Mouse (Mus musculus): ENCODE data around the gene Mcpt4. TPM values are rescaled to one million over a fixed set of nuclear protein-coding genes. Genes with fewer than 3 reads are reported as not detected.

The Mcpt4 gene
- total RNA-seq, 2 experiments from 2014 or later: 3.1 to 4.8 TPM

Small RNA genes within 50 kb of the gene (microRNA-seq; reads per million reads assigned to microRNA genes)
- not detected for gene Mir6949

Other genes starting within 250 kb of the Mcpt4 start
- 1 to 10 TPM; 8.2 TPM for gene Nfatc4, start 239.2 kb downstream of the Mcpt4 start, total RNA-seq (2021)
- 10 to 100 TPM; 39.1 to 40.9 TPM for gene Nynrin, start 208.3 kb downstream of the Mcpt4 start, total RNA-seq (2021)
- under 1 TPM; 0.44 to 0.74 TPM for gene Cbln3, start 177.9 kb downstream of the Mcpt4 start, total RNA-seq (2021)
- 10 to 100 TPM; 12.5 to 13.4 TPM for gene Khnyn, start 177.4 kb downstream of the Mcpt4 start, total RNA-seq (2021)
- gene Sdr39u1, start 162.0 kb downstream of the Mcpt4 start, total RNA-seq (2021): 10 to 100 TPM; 63.1 to 75.9 TPM
- 10 to 100 TPM in 1 of 2 experiments, 1 to 10 TPM in 1; 9.8 to 12.4 TPM for gene Cma1, start 117.6 kb downstream of the Mcpt4 start, total RNA-seq (2021)
- gene Cma2, start 111.3 kb downstream of the Mcpt4 start, total RNA-seq (2021): not detected
- not detected for gene Mcpt1, start 44.3 kb downstream of the Mcpt4 start, total RNA-seq (2021)
- gene Mcpt9, start 31.8 kb downstream of the Mcpt4 start, total RNA-seq (2021): not detected
- gene Mcpt2, start 20.3 kb downstream of the Mcpt4 start, total RNA-seq (2021): not detected
- not detected for gene Mcpt8, start 23.0 kb upstream of the Mcpt4 start, total RNA-seq (2021)
- under 1 TPM in 1 of 2 experiments, not detected in 1; 0.40 TPM for gene Ctsg, start 40.3 kb upstream of the Mcpt4 start, total RNA-seq (2021)
- gene Gzme, start 58.3 kb upstream of the Mcpt4 start, total RNA-seq (2021): not detected
- not detected for gene Gzmd, start 70.3 kb upstream of the Mcpt4 start, total RNA-seq (2021)
- not detected for gene Gzmg, start 97.3 kb upstream of the Mcpt4 start, total RNA-seq (2021)
- not detected for gene Gzmn, start 112.3 kb upstream of the Mcpt4 start, total RNA-seq (2021)
- gene Gzmf, start 149.1 kb upstream of the Mcpt4 start, total RNA-seq (2021): not detected
- gene Gzmc, start 172.3 kb upstream of the Mcpt4 start, total RNA-seq (2021): not detected
- gene Gzmb, start 199.9 kb upstream of the Mcpt4 start, total RNA-seq (2021): not detected